Mouse (Mus musculus) small intestine, adult 2 months (tissue): ENCODE data around the gene Vmn2r5. TPM values are rescaled to one million over a fixed set of nuclear protein-coding genes. Genes with fewer than 3 reads are reported as not detected.
"Not testable (repeated sequence)": the region's sequence is repeated elsewhere in the genome, so short reads cannot be mapped to it uniquely, and the experiment has no call there.

Experiments
- H3K27ac ChIP-seq: fragments of 200-500 bp; 2 replicates; pipeline ENCODE4 v1.5.1; 2012; ENCODE audit warnings: low read depth, low read length, control low read depth, inconsistent platforms; ENCODE audit not compliant: insufficient read depth
- H3K27me3 ChIP-seq: fragments of 200-500 bp; 2 replicates; pipeline ENCODE4 v1.6.1; 2012; ENCODE audit warnings: mild to moderate bottlenecking, moderate library complexity, low read length, inconsistent platforms; ENCODE audit not compliant: control insufficient read depth, insufficient read depth
- H3K36me3 ChIP-seq: fragments of 200-500 bp; 2 replicates; pipeline ENCODE4 v1.6.1; 2012; ENCODE audit warnings: mild to moderate bottlenecking, low read length, control low read depth, inconsistent platforms; ENCODE audit not compliant: control insufficient read depth, insufficient read depth
- H3K4me1 ChIP-seq: fragments of 200-500 bp; 2 replicates; pipeline ENCODE4 v1.6.1; 2012; ENCODE audit warnings: low read length, inconsistent platforms, mixed read lengths; ENCODE audit not compliant: control insufficient read depth, insufficient read depth, insufficient read length
- H3K4me3 ChIP-seq: fragments of 200-500 bp; 2 replicates; pipeline ENCODE4 v1.5.1; 2012; ENCODE audit warnings: low read depth, mild to moderate bottlenecking, control low read depth, inconsistent platforms, low read length, moderate library complexity
- WGBS: fragments of 180-500 bp; shearing (Covaris S2); methylation state at CpG from one replicate; pipeline ENCODE4 v1.1.7; 2018; 5-methylcytosine and 5-hydroxymethylcytosine counted together
- polyA plus RNA-seq: library from polyadenylated mRNA; depleted of rRNA; stranded (reverse); fragments of >200 nt; gene quantifications from 2 replicates; pipeline ENCODE4 v1.2.3, GENCODE M21; 2012; rRNA removed

Vmn2r5 gene
- polyA plus RNA-seq: not detected in 2 replicates

GRCm38 (mm10) chr3:64509742-64510141 lies at the start of gene Vmn2r5:
Gene Vmn2r5, minus strand, starts transcription at chr3:64509842.
- not testable (repeated sequence) for H3K36me3 ChIP-seq, H3K27ac ChIP-seq, H3K27me3 ChIP-seq, H3K4me1 ChIP-seq, H3K4me3 ChIP-seq
- 100% methylated on average over 1 of the region's 2 CpGs for WGBS

DNA sequence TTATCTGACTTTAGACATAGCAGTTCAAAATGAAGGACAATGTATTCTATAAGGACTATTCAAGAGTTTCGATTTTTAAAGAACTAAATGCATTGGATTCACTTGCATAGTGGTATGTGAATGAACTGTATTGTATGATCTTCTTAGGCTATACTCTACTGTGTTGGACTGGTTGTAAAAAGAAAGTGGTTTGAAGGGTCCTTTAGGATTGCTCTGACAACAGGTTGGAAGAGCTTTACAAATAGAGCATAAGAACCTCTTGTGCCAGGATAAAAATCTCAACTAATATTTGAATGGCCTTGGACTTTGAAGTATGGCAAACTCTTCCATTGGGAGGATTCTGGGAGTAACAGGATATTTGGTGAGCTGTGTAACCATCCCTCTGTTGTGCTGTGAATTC lies 13.9 kb upstream of the Vmn2r5 start:
- not testable (repeated sequence) for H3K36me3 ChIP-seq, H3K27me3 ChIP-seq, H3K4me3 ChIP-seq, H3K27ac ChIP-seq, H3K4me1 ChIP-seq
- WGBS: 81% methylated on average over 1 of the region's 1 CpGs

Other genes starting within 250 kb of the Vmn2r5 start
- gene Vmn2r3, start 220.1 kb downstream of the Vmn2r5 start, polyA plus RNA-seq: not detected in 2 replicates
- not detected in 2 replicates for gene Vmn2r4, start 94.5 kb downstream of the Vmn2r5 start, polyA plus RNA-seq
- not detected in 2 replicates for gene Vmn2r6, start 56.0 kb upstream of the Vmn2r5 start, polyA plus RNA-seq